Mouse (Mus musculus) liver, adult 2 months (tissue): Measurements from ENCODE around the gene Dgat2.

Source experiments
- CTCF ChIP-seq: fragments of 200-500 bp; IDR thresholded peaks from 2 replicates; pipeline ENCODE4 v1.5.1; 2011; ENCODE audit warnings: low read depth, low read length, control low read depth
- POLR2A ChIP-seq: fragments of 200-500 bp; IDR thresholded peaks from 2 replicates; pipeline ENCODE4 v1.6.1; 2011; ENCODE audit warnings: low read length, control low read depth; ENCODE audit not compliant: insufficient read depth; ENCODE audit errors: extremely low read depth

- no peak for TF ChIP-seq POLR2A
- no peak for TF ChIP-seq CTCF
Measured at GRCm38 (mm10) chr7:99146906-99147305, 35.6 kb downstream of the Dgat2 start.
